Mouse (Mus musculus): ENCODE data around the gene Wipi1. TPM values are rescaled to one million over a fixed set of nuclear protein-coding genes. Genes with fewer than 3 reads are reported as not detected.

Wipi1 gene
- polyA plus RNA-seq, 1 experiment: 5.1 TPM

GRCm38 (mm10) chr11:109545700-109546143, 66.0 kb downstream of the Wipi1 start:
- TF ChIP-seq POLR2A (IDR thresholded peaks at IDR 0.05; ENCODE audit: low read depth, low read length) (no peak), CTCF (IDR thresholded peaks at IDR 0.05; ENCODE audit: extremely low read depth, insufficient read depth, insufficient read length, insufficient replicate concordance) (no peak)
- DNase-seq (ENCODE audit: low read depth in 1 of 2, low spot score in 2 of 2): no peak
- H3K36me3 ChIP-seq (ENCODE audit: control insufficient read depth, insufficient read depth, low read length): no peaks in the 10 kb centered on the region
- no peaks in the 10 kb centered on the region for H3K27me3 ChIP-seq (ENCODE audit: control insufficient read depth, insufficient read depth, low read length)
- 79% methylated on average over 12 of the region's 12 CpGs for WGBS
- H3K4me3 ChIP-seq (ENCODE audit: extremely low read depth, insufficient read depth, insufficient read length): no peak overlapping the region
- no peak overlapping the region for H3K27ac ChIP-seq (ENCODE audit: insufficient read depth, low read length)
- H3K4me1 ChIP-seq (ENCODE audit: control insufficient read depth, insufficient read depth, insufficient read length): no peaks in the 10 kb centered on the region

DNA sequence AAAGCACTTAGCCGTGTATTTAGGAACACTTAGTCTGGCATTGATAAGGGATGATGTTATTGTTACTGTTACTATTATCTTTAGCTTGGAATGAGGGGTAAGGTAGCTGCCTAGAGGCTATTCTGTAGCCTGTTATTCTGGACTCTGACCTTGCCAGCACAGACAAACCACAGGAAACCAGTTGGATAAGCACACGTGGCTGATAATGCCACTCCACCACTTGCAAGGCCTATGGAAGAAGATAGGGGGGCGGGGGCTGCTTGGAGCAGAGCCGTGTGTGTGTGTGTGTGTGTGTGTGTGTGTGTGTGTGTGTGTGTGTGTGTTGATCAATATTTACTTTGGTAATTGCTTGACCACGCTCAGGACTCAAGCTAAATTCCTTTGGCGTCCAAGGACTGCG, 66.5 kb downstream of the Wipi1 start:
- no peak overlapping the region for H3K27ac ChIP-seq (ENCODE audit: insufficient read depth, low read length)
- 70% methylated on average over 7 of the region's 7 CpGs for WGBS
- H3K4me1 ChIP-seq (ENCODE audit: control insufficient read depth, insufficient read depth, insufficient read length): no peaks in the 10 kb centered on the region
- no peak overlapping the region for H3K4me3 ChIP-seq (ENCODE audit: extremely low read depth, insufficient read depth, insufficient read length)
- TF ChIP-seq POLR2A (IDR thresholded peaks at IDR 0.05; ENCODE audit: low read depth, low read length) (no peak), CTCF (IDR thresholded peaks at IDR 0.05; ENCODE audit: extremely low read depth, insufficient read depth, insufficient read length, insufficient replicate concordance) (no peak)
- DNase-seq (ENCODE audit: low read depth in 1 of 2, low spot score in 2 of 2): no peak
- no peaks in the 10 kb centered on the region for H3K36me3 ChIP-seq (ENCODE audit: control insufficient read depth, insufficient read depth, low read length)
- H3K27me3 ChIP-seq (ENCODE audit: control insufficient read depth, insufficient read depth, low read length): no peaks in the 10 kb centered on the region

- H3K27ac ChIP-seq (ENCODE audit: insufficient read depth, low read length): no peak overlapping the region
- no peaks in the 10 kb centered on the region for H3K4me1 ChIP-seq (ENCODE audit: control insufficient read depth, insufficient read depth, insufficient read length)
- no peak overlapping the region for H3K4me3 ChIP-seq (ENCODE audit: extremely low read depth, insufficient read depth, insufficient read length)
- 90% methylated on average over 7 of the region's 7 CpGs for WGBS
- no peaks in the 10 kb centered on the region for H3K27me3 ChIP-seq (ENCODE audit: control insufficient read depth, insufficient read depth, low read length)
- no peaks in the 10 kb centered on the region for H3K36me3 ChIP-seq (ENCODE audit: control insufficient read depth, insufficient read depth, low read length)
- no peak for DNase-seq (ENCODE audit: low read depth in 1 of 2, low spot score in 2 of 2)
- TF ChIP-seq POLR2A (IDR thresholded peaks at IDR 0.05; ENCODE audit: low read depth, low read length) (no peak), CTCF (IDR thresholded peaks at IDR 0.05; ENCODE audit: extremely low read depth, insufficient read depth, insufficient read length, insufficient replicate concordance) (no peak)
Measured at GRCm38 (mm10) chr11:109544432-109544831, 67.3 kb downstream of the Wipi1 start.

GRCm38 (mm10) chr11:109543466-109543865, 68.3 kb downstream of the Wipi1 start:
- 92% methylated on average over 9 of the region's 9 CpGs for WGBS
- TF ChIP-seq POLR2A (IDR thresholded peaks at IDR 0.05; ENCODE audit: low read depth, low read length) (no peak), CTCF (IDR thresholded peaks at IDR 0.05; ENCODE audit: extremely low read depth, insufficient read depth, insufficient read length, insufficient replicate concordance) (no peak)

GRCm38 (mm10) chr11:109539290-109539689, 72.5 kb downstream of the Wipi1 start:
- H3K4me1 ChIP-seq (ENCODE audit: control insufficient read depth, insufficient read depth, insufficient read length): no peaks in the 10 kb centered on the region
- no peak overlapping the region for H3K4me3 ChIP-seq (ENCODE audit: extremely low read depth, insufficient read depth, insufficient read length)
- 66% methylated on average over 6 of the region's 6 CpGs for WGBS
- no peak overlapping the region for H3K27ac ChIP-seq (ENCODE audit: insufficient read depth, low read length)
- H3K27me3 ChIP-seq (ENCODE audit: control insufficient read depth, insufficient read depth, low read length): no peaks in the 10 kb centered on the region
- DNase-seq (ENCODE audit: low read depth in 1 of 2, low spot score in 2 of 2): no peak
- H3K36me3 ChIP-seq (ENCODE audit: control insufficient read depth, insufficient read depth, low read length): no peaks in the 10 kb centered on the region
- TF ChIP-seq POLR2A (IDR thresholded peaks at IDR 0.05; ENCODE audit: low read depth, low read length): no peak
- TF ChIP-seq CTCF (IDR thresholded peaks at IDR 0.05; ENCODE audit: extremely low read depth, insufficient read depth, insufficient read length, insufficient replicate concordance): no peak

More at GRCm38 (mm10) chr11:109543466-109543865, 68.3 kb downstream of the Wipi1 start:
- Histone ChIP-seq H3K4me3 (ENCODE audit: extremely low read depth, insufficient read depth, insufficient read length) (no peak overlapping the region), H3K36me3 (ENCODE audit: control insufficient read depth, insufficient read depth, low read length) (no peaks in the 10 kb centered on the region), H3K27me3 (ENCODE audit: control insufficient read depth, insufficient read depth, low read length) (no peaks in the 10 kb centered on the region), H3K27ac (ENCODE audit: insufficient read depth, low read length) (no peak overlapping the region), H3K4me1 (ENCODE audit: control insufficient read depth, insufficient read depth, insufficient read length) (no peaks in the 10 kb centered on the region)
- no peak for DNase-seq (ENCODE audit: low read depth in 1 of 2, low spot score in 2 of 2)

DNA sequence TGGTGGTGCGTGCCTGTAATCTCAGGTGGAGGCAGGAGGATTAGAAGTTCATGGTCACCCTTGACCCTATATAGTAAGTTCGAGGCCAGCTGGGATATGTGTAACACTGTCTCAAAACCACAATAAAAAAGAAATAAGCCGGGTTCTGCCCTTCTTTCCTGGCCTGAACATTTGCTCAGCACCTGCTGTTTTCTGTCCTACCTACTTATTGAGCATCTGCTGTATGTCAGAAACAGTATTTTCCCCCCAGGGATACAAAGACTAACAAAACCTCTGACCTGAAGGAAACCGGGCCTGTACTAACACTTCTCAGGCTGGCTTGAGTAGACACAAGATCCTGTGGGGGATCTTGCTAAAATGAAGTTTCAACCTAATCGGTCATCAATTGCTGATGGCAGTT, 74.8 kb downstream of the Wipi1 start:
- Histone ChIP-seq H3K4me1 (ENCODE audit: control insufficient read depth, insufficient read depth, insufficient read length) (no peaks in the 10 kb centered on the region), H3K27me3 (ENCODE audit: control insufficient read depth, insufficient read depth, low read length) (no peaks in the 10 kb centered on the region), H3K27ac (ENCODE audit: insufficient read depth, low read length) (no peak overlapping the region), H3K4me3 (ENCODE audit: extremely low read depth, insufficient read depth, insufficient read length) (no peak overlapping the region), H3K36me3 (ENCODE audit: control insufficient read depth, insufficient read depth, low read length) (no peaks in the 10 kb centered on the region)
- WGBS: 79% methylated on average over 5 of the region's 5 CpGs
- TF ChIP-seq CTCF (IDR thresholded peaks at IDR 0.05; ENCODE audit: extremely low read depth, insufficient read depth, insufficient read length, insufficient replicate concordance) (no peak), POLR2A (IDR thresholded peaks at IDR 0.05; ENCODE audit: low read depth, low read length) (no peak)
- DNase-seq (ENCODE audit: low read depth in 1 of 2, low spot score in 2 of 2): no peak

DNA sequence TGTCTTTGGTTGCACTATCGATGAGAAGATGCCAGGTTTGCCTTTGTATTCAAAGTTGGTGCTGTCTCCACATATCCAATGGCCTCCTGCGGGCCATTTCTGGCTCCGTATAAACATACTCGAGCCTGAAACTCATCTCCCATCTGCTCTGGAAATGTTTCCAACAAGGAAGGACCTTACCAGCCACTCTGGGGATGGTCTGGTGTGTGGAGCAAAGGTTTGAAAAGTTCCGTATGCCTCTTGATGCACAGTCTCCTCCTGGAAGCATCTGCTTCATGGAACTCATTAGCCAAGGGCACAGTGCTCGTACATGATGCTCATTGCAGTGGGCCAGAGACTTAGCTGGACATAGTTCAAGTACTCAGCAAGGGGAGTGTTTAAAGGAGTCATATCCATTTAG, 75.8 kb downstream of the Wipi1 start:
- H3K27me3 ChIP-seq (ENCODE audit: control insufficient read depth, insufficient read depth, low read length): no peaks in the 10 kb centered on the region
- TF ChIP-seq POLR2A (IDR thresholded peaks at IDR 0.05; ENCODE audit: low read depth, low read length) (no peak), CTCF (IDR thresholded peaks at IDR 0.05; ENCODE audit: extremely low read depth, insufficient read depth, insufficient read length, insufficient replicate concordance) (no peak)
- DNase-seq (ENCODE audit: low read depth in 1 of 2, low spot score in 2 of 2): no peak
- no peak overlapping the region for H3K4me3 ChIP-seq (ENCODE audit: extremely low read depth, insufficient read depth, insufficient read length)
- no peaks in the 10 kb centered on the region for H3K36me3 ChIP-seq (ENCODE audit: control insufficient read depth, insufficient read depth, low read length)
- no peaks in the 10 kb centered on the region for H3K4me1 ChIP-seq (ENCODE audit: control insufficient read depth, insufficient read depth, insufficient read length)
- 93% methylated on average over 6 of the region's 6 CpGs for WGBS
- H3K27ac ChIP-seq (ENCODE audit: insufficient read depth, low read length): no peak overlapping the region
